In the genomic region with DNA sequence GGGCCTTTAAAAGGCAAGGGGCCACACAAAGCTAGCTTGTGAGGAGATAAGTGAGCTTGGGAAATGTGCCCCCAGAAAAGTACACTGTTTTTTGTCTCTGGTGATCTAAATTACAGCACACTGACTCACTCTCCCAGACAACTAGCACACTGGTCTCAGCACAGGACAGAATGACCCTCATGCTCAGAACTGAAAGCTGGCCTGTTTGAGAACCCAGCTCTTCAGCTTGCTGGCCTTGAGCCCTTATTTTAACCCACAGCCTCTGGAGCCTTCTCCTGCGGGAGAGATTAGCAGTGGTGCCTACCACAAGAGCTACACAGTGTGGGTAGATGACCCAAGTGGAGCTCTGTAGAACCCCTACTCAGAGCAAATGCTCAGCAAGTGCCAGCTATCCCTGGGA, we compare ENCODE assay signal across 16 mouse cellular contexts. TPM values are rescaled to one million over a fixed set of nuclear protein-coding genes. Genes with fewer than 3 reads are reported as not detected.
DNase-seq lines count a peak whose midpoint lies in the region; ATAC-seq and TF ChIP-seq lines count a peak whose summit lies in the region.
"Had no signal": no experiment of that assay in that cellular context is flagged by ENCODE, and none has a peak within 500 bp of the region (broad histone marks: within the 10 kb centered on the region; RNA-seq: fewer than 3 reads in every experiment).

No protein-coding gene starts in this region.

- H3K4me1 ChIP-seq in heart, embryonic 13.5 days: peaks cover 22% of the 10 kb centered on the region

- no peaks in the 10 kb centered on the region for H3K9me3 ChIP-seq in heart, embryonic 13.5 days
- H3K9me3 ChIP-seq: embryonic facial prominence, embryonic 10.5 days; forebrain, embryonic 10.5 days; hindbrain, embryonic 10.5 days; hindbrain, embryonic 15.5 days had no signal

- no peak overlapping the region for H3K4me3 ChIP-seq in gastrocnemius, adult 2 months
- no peak overlapping the region for H3K4me3 ChIP-seq in heart, embryonic 13.5 days
- H3K4me3 ChIP-seq: embryonic facial prominence, embryonic 10.5 days; forebrain, embryonic 10.5 days; hindbrain, embryonic 10.5 days; hindbrain, embryonic 15.5 days had no signal

- H3K9ac ChIP-seq in heart, embryonic 13.5 days: no peak overlapping the region
- H3K9ac ChIP-seq: hindbrain, embryonic 15.5 days had no signal

- no peak for TF ChIP-seq CTCF in gastrocnemius, adult 2 months (IDR thresholded peaks at IDR 0.05)

- H3K4me2 ChIP-seq in heart, embryonic 13.5 days: no peak overlapping the region
- H3K4me2 ChIP-seq: hindbrain, embryonic 15.5 days had no signal

- ATAC-seq in heart, embryonic 13.5 days (ENCODE audit: extremely low read depth, insufficient number of reproducible peaks, low FRiP score, low TSS enrichment): no peak
- ATAC-seq: forebrain, embryonic 14.5 days; intestine, postnatal 0 days had no signal

- H3K36me3 ChIP-seq in heart, embryonic 13.5 days: 0 out of 2 replicates have a peak, but pooled peaks cover 4% of the 10 kb centered on the region
- H3K36me3 ChIP-seq: embryonic facial prominence, embryonic 10.5 days; forebrain, embryonic 10.5 days; hindbrain, embryonic 10.5 days; hindbrain, embryonic 15.5 days had no signal

- intact Hi-C loops in gastrocnemius, adult 2 months (cut with DNase I): no loop called here
- intact Hi-C loops in heart, postnatal 36 days (cut with DNase I): no loop called here

- no peaks in the 10 kb centered on the region for H3K27me3 ChIP-seq in heart, embryonic 13.5 days (replicated peaks)
- H3K27me3 ChIP-seq: hindbrain, embryonic 15.5 days had no signal

- peak; percentile 21 for DNase-seq in adrenal gland, adult 2 months
- no peak for DNase-seq in adrenal gland, adult 18-20 months (ENCODE audit: low spot score in 2 of 2)
- DNase-seq in gastrocnemius, adult 2 months: no peak
- no peak for DNase-seq in gastrocnemius, postnatal 10 days
- no peak for DNase-seq in heart, postnatal 36 days
- DNase-seq in fibroblast of lung, adult 2 months (ENCODE audit: low read depth): peak; percentile 35
- DNase-seq: cerebellum, adult 11-12 months; cerebellum, postnatal 10 days; kidney, adult 8-10 months had no signal

- peak overlapping the region; percentile 53 for H3K27ac ChIP-seq in gastrocnemius, adult 2 months
- peak overlapping the region; percentile 21; the same call in 1 of the 2 replicates for H3K27ac ChIP-seq in heart, embryonic 13.5 days (replicated peaks)
- H3K27ac ChIP-seq: embryonic facial prominence, embryonic 10.5 days; forebrain, embryonic 10.5 days; hindbrain, embryonic 10.5 days; hindbrain, embryonic 15.5 days had no signal

- WGBS in heart, embryonic 13.5 days: 72% methylated on average over 1 of the region's 1 CpGs

RNA-seq across cellular contexts. Expression of a gene that starts 42.0 kb away (rescaled TPM):
- 10 to 100 TPM; 14.4 to 23.5 TPM for total RNA-seq in adrenal gland, adult 2 months (2021)
- polyA plus RNA-seq in adrenal gland, adult 2 months (2012; rRNA removed): 11.3 and 13.5 TPM in 2 replicates
- 100 to 1,000 TPM in 1 of 2 experiments, 10 to 100 TPM in 1; 31.3 to 113 TPM for total RNA-seq in adrenal gland, adult 18-20 months (2021)
- 1 to 10 TPM; 6.6 to 8.9 TPM for total RNA-seq in gastrocnemius, adult 2 months (2021)
- 1 to 10 TPM; 7.5 to 9.2 TPM for total RNA-seq in gastrocnemius, postnatal 10 days (2021)
- 10.7 and 12.1 TPM in 2 replicates for polyA plus RNA-seq in heart, embryonic 13.5 days (2015; fragmentation: Nextera tagmentation; extraction: Ambion mirVana)
- 10 to 100 TPM; 16.9 to 22.0 TPM for total RNA-seq in heart, postnatal 36 days (2021)

Comparison
In these comparisons a context has a peak if more than half of its experiments do, and no peak if none do; other contexts are left out.
1. DNase-seq: peak in adrenal gland, adult 2 months (single experiment) and fibroblast of lung, adult 2 months (single experiment); none in adrenal gland, adult 18-20 months (0 of 2), gastrocnemius, adult 2 months (single experiment), gastrocnemius, postnatal 10 days (single experiment) and heart, postnatal 36 days (0 of 2).